Comparison of ENCODE assay signal across 12 mouse cellular contexts in the genomic region with DNA sequence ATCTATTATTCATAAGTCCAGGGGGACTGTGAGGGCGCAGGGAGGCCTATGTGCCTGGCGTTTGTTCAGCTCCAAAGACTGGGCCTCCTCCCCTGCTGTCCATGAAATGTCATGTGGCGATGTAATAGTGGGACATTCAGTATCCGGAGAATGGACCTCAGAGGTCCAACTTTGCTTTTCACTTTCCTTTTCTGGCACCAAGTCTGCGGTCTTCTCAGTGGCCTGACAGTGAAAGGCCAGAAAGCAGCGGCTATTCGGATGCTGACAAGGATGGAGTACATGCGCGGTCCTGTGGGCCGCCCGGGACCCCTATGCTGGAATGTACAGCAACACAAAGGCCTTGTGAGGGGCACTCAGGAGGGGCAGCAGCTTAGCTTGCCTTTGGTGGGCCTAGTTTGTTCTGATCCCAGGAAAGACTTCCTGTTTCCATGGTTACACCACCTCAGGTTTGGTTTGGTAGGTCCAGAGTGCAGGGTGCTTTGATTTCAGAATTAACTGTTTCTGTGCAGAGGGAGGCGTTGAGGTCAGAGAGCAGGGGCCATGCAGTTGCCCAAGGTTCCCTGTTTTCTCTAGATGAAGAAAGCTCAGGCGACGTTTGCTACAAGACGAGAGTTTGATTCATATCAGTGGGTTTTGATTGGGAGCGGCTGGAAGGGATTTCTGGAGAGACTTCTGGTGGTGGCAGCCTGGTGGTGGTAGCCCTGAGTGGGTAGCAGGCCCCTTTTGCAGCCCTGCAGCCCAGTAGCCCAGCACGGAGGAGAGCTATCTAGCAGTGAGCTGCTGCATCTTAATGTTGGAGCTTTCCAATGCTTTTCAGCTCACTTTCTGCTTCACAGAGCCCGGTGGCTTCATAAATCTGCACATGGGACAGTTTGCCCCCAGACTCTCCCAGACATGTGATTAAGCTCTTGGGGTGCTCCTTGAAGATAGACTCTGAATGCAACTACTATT. TPM values are rescaled to one million over a fixed set of nuclear protein-coding genes. Genes with fewer than 3 reads are reported as not detected.
DNase-seq lines count a peak whose midpoint lies in the region; ATAC-seq lines count a peak whose summit lies in the region.
"Had no signal": no experiment of that assay in that cellular context is flagged by ENCODE, and none has a peak within 500 bp of the region (broad histone marks: within the 10 kb centered on the region; RNA-seq: fewer than 3 reads in every experiment).

No protein-coding gene starts in this region.

- DNase-seq in kidney, postnatal 14 days: no peak
- DNase-seq in urinary bladder, postnatal 14 days (ENCODE audit: low spot score): no peak
- no peak for DNase-seq in left cerebral cortex, adult 11 months (ENCODE audit: low spot score)
- DNase-seq: spleen, adult 18-20 months had no signal

- no peak overlapping the region for H3K4me3 ChIP-seq in kidney, embryonic 15.5 days (replicated peaks)
- H3K4me3 ChIP-seq in forebrain, embryonic 12.5 days (replicated peaks): no peak overlapping the region
- H3K4me3 ChIP-seq in limb, embryonic 13.5 days: no peak overlapping the region
- H3K4me3 ChIP-seq in neural tube, embryonic 14.5 days (ENCODE audit: low read depth, low read length): no peak overlapping the region
- no peak overlapping the region for H3K4me3 ChIP-seq in intestine, embryonic 16.5 days (ENCODE audit: low read length)
- H3K4me3 ChIP-seq: heart, embryonic 12.5 days had no signal

- H3K4me1 ChIP-seq in kidney, embryonic 15.5 days: peaks cover 70% of the 10 kb centered on the region
- H3K4me1 ChIP-seq in forebrain, embryonic 12.5 days: peaks cover 46% of the 10 kb centered on the region
- H3K4me1 ChIP-seq in limb, embryonic 13.5 days: peaks cover 75% of the 10 kb centered on the region
- H3K4me1 ChIP-seq in neural tube, embryonic 14.5 days (ENCODE audit: control insufficient read depth, insufficient read depth, low read length): peaks cover 13% of the 10 kb centered on the region; the same call in 1 of the 2 replicates
- H3K4me1 ChIP-seq in intestine, embryonic 16.5 days (ENCODE audit: control insufficient read depth, insufficient read depth, low read length): 0 out of 2 replicates have a peak, but pooled peaks cover 5% of the 10 kb centered on the region

- H3K4me2 ChIP-seq in kidney, embryonic 15.5 days: peak overlapping the region; percentile 25
- peak overlapping the region; percentile 30 for H3K4me2 ChIP-seq in forebrain, embryonic 12.5 days
- H3K4me2 ChIP-seq in limb, embryonic 13.5 days (replicated peaks): peak overlapping the region; percentile 48
- no peak overlapping the region for H3K4me2 ChIP-seq in neural tube, embryonic 14.5 days (ENCODE audit: low read depth, low read length)
- no peak overlapping the region for H3K4me2 ChIP-seq in intestine, embryonic 16.5 days (ENCODE audit: low read depth, low read length)
- H3K4me2 ChIP-seq: heart, embryonic 12.5 days had no signal

- no peak overlapping the region for H3K9ac ChIP-seq in kidney, embryonic 15.5 days
- H3K9ac ChIP-seq in forebrain, embryonic 12.5 days: no peak overlapping the region
- peak overlapping the region; percentile 53; the same call in 1 of the 2 replicates for H3K9ac ChIP-seq in limb, embryonic 13.5 days
- H3K9ac ChIP-seq in neural tube, embryonic 14.5 days (replicated peaks; ENCODE audit: low read depth, low read length): no peak overlapping the region
- no peak overlapping the region for H3K9ac ChIP-seq in intestine, embryonic 16.5 days (ENCODE audit: low read depth, low read length)
- H3K9ac ChIP-seq: heart, embryonic 12.5 days had no signal

- H3K9me3 ChIP-seq in kidney, embryonic 15.5 days (replicated peaks): no peaks in the 10 kb centered on the region
- H3K9me3 ChIP-seq in forebrain, embryonic 12.5 days: no peaks in the 10 kb centered on the region
- no peaks in the 10 kb centered on the region for H3K9me3 ChIP-seq in limb, embryonic 13.5 days
- no peaks in the 10 kb centered on the region for H3K9me3 ChIP-seq in neural tube, embryonic 14.5 days (ENCODE audit: control insufficient read depth, low read length)
- no peaks in the 10 kb centered on the region for H3K9me3 ChIP-seq in intestine, embryonic 16.5 days (ENCODE audit: control insufficient read depth, low read length)
- H3K9me3 ChIP-seq: heart, embryonic 12.5 days had no signal

- H3K27ac ChIP-seq in kidney, embryonic 15.5 days: peak overlapping the region; percentile 66
- H3K27ac ChIP-seq in forebrain, embryonic 12.5 days: peak overlapping the region; percentile 87
- peak overlapping the region; percentile 89 for H3K27ac ChIP-seq in limb, embryonic 13.5 days
- peak overlapping the region; percentile 68 for H3K27ac ChIP-seq in neural tube, embryonic 14.5 days (ENCODE audit: low read depth, low read length)
- H3K27ac ChIP-seq in intestine, embryonic 16.5 days (ENCODE audit: low read length): no peak overlapping the region

- no peaks in the 10 kb centered on the region for H3K27me3 ChIP-seq in kidney, embryonic 15.5 days
- H3K27me3 ChIP-seq in forebrain, embryonic 12.5 days: 0 out of 2 replicates have a peak, but pooled peaks cover 4% of the 10 kb centered on the region
- no peaks in the 10 kb centered on the region for H3K27me3 ChIP-seq in limb, embryonic 13.5 days
- H3K27me3 ChIP-seq in neural tube, embryonic 14.5 days (ENCODE audit: control insufficient read depth, insufficient read depth, low read length): no peaks in the 10 kb centered on the region
- H3K27me3 ChIP-seq in intestine, embryonic 16.5 days (replicated peaks; ENCODE audit: control insufficient read depth, insufficient read depth, low read length): no peaks in the 10 kb centered on the region
- H3K27me3 ChIP-seq: heart, embryonic 12.5 days had no signal

- no peaks in the 10 kb centered on the region for H3K36me3 ChIP-seq in kidney, embryonic 15.5 days
- no peaks in the 10 kb centered on the region for H3K36me3 ChIP-seq in forebrain, embryonic 12.5 days (replicated peaks)
- H3K36me3 ChIP-seq in limb, embryonic 13.5 days: no peaks in the 10 kb centered on the region
- no peaks in the 10 kb centered on the region for H3K36me3 ChIP-seq in neural tube, embryonic 14.5 days (ENCODE audit: control insufficient read depth, insufficient read depth, low read length)
- no peaks in the 10 kb centered on the region for H3K36me3 ChIP-seq in intestine, embryonic 16.5 days (ENCODE audit: control insufficient read depth, insufficient read depth, low read length)
- H3K36me3 ChIP-seq: heart, embryonic 12.5 days had no signal

- WGBS in kidney, embryonic 15.5 days: 25% methylated on average over 18 of the region's 18 CpGs
- 11% methylated on average over 18 of the region's 18 CpGs for WGBS in forebrain, embryonic 12.5 days
- WGBS in limb, embryonic 13.5 days: 24% methylated on average over 18 of the region's 18 CpGs
- 7% methylated on average over 18 of the region's 18 CpGs for WGBS in neural tube, embryonic 14.5 days
- 59% methylated on average over 18 of the region's 18 CpGs for WGBS in intestine, embryonic 16.5 days

- ATAC-seq in kidney, embryonic 15.5 days (replicated peaks; ENCODE audit: low FRiP score): no peak
- peak; percentile 71 for ATAC-seq in forebrain, embryonic 12.5 days (ENCODE audit: low FRiP score)
- ATAC-seq in limb, embryonic 13.5 days (ENCODE audit: low FRiP score, low read depth): peak; percentile 6; the same call in 1 of the 2 replicates
- peak; percentile 85 for ATAC-seq in neural tube, embryonic 14.5 days (ENCODE audit: low read depth)
- ATAC-seq in intestine, embryonic 16.5 days: no peak

RNA-seq across cellular contexts. Expression of a gene that starts 12.1 kb away (rescaled TPM):
- 5.9 and 6.2 TPM in 2 replicates for polyA plus RNA-seq in kidney, embryonic 15.5 days (2015; fragmentation: Nextera tagmentation; extraction: Ambion mirVana)
- polyA plus RNA-seq in forebrain, embryonic 12.5 days (2016; fragmentation: Nextera tagmentation; extraction: Ambion mirVana): 5.1 and 5.4 TPM in 2 replicates
- polyA plus RNA-seq in limb, embryonic 13.5 days (2015; fragmentation: Nextera tagmentation; extraction: Ambion mirVana): 9.4 and 10.4 TPM in 2 replicates
- polyA plus RNA-seq in neural tube, embryonic 14.5 days (2014; fragmentation: Nextera tagmentation; extraction: Ambion mirVana): 2.1 and 2.4 TPM in 2 replicates
- 1.4 and 1.5 TPM in 2 replicates for polyA plus RNA-seq in intestine, embryonic 16.5 days (2015; fragmentation: Nextera tagmentation; extraction: Ambion mirVana)

RNA-seq across cellular contexts. Expression of a gene that starts 56.6 kb away (rescaled TPM):
- polyA plus RNA-seq in kidney, embryonic 15.5 days (2015; fragmentation: Nextera tagmentation; extraction: Ambion mirVana): 1.1 and 1.4 TPM in 2 replicates
- polyA plus RNA-seq in forebrain, embryonic 12.5 days (2016; fragmentation: Nextera tagmentation; extraction: Ambion mirVana): not detected in 2 replicates
- polyA plus RNA-seq in limb, embryonic 13.5 days (2015; fragmentation: Nextera tagmentation; extraction: Ambion mirVana): 0.15 and 0.27 TPM in 2 replicates
- polyA plus RNA-seq in neural tube, embryonic 14.5 days (2014; fragmentation: Nextera tagmentation; extraction: Ambion mirVana): not detected in 2 replicates
- 0.23 and 0.42 TPM in 2 replicates for polyA plus RNA-seq in intestine, embryonic 16.5 days (2015; fragmentation: Nextera tagmentation; extraction: Ambion mirVana)
- polyA plus RNA-seq: C2C12; large intestine, adult 2 months had no signal

Comparison
In these comparisons a context has a peak if more than half of its experiments do, and no peak if none do; other contexts are left out.
1. ATAC-seq: peak in forebrain, embryonic 12.5 days (single experiment), limb, embryonic 13.5 days (single experiment) and neural tube, embryonic 14.5 days (single experiment); none in kidney, embryonic 15.5 days (single experiment) and intestine, embryonic 16.5 days (single experiment).
2. H3K4me2 ChIP-seq: peak in kidney, embryonic 15.5 days (single experiment), forebrain, embryonic 12.5 days (single experiment) and limb, embryonic 13.5 days (single experiment); none in neural tube, embryonic 14.5 days (single experiment) and intestine, embryonic 16.5 days (single experiment).